Mouse (Mus musculus) embryo, embryonic 11.5 days (tissue): ENCODE measurements around the gene Ugcg.
"Not testable (repeated sequence)": the region's sequence is repeated elsewhere in the genome, so short reads cannot be mapped to it uniquely, and the experiment has no call there.

Experiments used
- DNase-seq: peaks from one replicate; pipeline ENCODE4 v3.0.0-alpha.2; 2012; ENCODE audit warnings: low read depth, low spot score

The Ugcg gene

DNA sequence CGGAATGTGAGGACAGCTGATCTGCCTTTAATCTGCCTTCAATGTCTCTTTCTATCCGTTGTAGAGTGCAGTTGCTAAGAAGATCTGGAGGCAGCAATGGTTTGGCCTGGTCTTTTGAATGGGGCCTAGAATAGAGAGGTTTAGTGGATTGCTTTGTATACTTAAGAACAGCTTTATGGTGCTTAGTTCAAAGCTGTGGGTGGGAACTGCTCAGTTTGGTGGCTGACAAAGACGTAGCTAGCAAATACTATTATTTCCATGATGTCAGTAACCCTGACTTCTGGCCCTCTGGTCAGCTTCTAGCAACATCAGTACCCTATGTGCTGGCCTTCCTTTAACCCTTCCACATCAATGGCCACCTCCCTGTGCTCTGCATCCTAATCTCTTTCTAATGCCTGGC is 68.8 kb downstream of the Ugcg start:
- no peak for DNase-seq

DNA sequence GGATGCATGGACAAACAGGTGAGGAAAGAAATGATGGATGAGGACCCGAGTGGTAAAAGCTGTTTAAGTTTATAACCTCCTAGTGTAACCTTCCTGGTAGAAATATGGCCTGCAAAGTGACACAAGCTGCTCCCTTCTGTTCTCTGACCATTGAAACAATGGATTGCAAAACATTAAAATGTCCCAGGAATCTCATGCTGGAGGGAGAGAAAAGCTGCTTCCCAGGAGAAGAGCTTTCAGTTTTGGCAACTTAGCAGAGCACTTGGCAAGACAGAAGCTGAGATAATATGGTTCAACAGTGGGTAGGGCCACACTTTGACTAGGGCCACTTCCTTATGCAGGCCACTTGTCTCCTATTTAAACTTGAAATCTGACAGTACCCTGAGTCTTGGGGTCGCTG is 69.7 kb downstream of the Ugcg start:
- no peak for DNase-seq

DNA sequence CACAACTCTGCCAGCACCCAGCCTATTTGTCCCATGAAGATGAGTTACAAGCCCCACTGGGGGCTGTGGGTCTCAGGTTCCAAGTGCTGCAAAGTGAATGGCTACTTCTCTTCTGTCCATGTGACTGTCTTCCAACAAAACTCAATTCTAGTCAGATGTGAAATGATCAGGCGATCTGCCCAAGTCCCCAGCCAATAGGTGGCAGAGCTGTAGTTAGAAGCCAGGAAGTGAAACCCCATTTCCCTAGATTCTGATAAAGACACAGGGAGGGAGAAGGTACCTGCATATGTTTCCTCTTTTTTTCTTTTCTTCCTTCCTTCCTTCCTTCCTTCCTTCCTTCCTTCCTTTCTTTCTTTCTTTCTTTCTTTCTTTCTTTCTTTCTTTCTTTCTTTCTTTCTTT is 70.7 kb downstream of the Ugcg start:
- no peak for DNase-seq

DNA sequence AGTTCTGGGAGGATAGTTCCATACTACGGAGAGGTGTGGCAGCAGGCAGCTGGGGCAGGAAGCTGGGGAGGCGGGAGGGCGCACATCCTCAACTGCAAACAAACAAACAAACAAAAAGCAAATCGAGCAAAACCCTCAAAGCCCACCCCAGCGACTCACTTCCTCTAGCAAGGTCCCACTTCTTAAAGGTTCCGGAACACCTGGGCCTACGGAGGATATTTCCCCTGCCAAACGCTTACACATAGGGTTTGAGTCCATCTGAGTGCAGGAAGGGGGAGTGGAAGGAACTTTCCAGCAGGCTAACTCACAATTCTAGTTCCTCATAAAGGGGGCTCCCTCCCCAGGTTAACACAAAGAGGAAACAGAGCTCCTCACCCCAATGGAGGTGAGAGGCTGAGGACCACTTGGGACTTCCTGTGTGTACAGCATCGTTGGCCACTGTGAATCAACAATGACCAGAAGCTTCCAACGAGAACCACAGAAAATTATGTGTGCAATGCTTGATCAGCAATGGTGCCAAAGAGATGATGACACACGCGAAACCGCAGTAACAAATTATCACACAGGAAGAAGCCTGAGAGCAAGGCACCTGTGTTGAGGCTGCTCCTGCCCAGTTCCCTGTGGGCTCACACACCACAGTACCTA is 71.9 kb downstream of the Ugcg start:
- no peak for DNase-seq

DNA sequence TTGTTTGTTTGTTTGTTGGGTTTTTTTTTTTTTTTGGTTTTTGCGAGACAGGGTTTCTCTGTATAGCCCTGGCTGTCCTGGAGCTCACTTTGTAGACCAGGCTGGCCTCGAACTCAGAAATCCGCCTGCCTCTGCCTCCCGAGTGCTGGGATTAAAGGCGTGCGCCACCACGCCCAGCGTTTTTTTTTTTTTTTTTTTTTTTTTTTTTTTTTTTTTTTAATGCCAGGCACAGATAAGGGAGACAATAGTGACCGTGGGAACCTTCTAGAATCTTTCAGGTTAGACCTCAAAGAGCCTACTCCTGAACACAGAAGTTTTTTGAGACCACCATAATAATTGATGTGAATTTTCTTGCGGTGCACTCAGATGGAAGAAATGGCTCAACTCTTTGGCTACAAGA is 72.5 kb downstream of the Ugcg start:
- not testable (repeated sequence) for DNase-seq

DNA sequence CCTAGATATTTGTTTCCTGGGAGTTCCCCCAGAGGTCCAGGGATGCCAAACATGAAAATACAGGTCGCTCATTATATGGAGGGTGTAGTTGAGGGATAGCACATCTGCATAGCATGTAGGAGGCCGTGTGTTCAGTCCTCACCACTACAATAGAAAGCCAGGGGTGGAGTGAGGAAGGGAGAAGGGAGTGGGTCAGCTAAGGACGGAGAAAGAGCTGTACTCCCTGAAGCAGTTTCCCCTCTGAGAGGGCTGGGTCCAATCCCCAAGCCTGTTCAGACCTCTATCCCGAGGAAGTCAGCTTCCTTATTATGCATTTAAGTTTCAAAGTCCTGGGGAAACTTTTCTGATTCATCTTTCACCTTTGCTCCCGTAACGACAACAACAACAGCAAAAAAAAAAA is 73.1 kb downstream of the Ugcg start:
- DNase-seq, result no peak

DNA sequence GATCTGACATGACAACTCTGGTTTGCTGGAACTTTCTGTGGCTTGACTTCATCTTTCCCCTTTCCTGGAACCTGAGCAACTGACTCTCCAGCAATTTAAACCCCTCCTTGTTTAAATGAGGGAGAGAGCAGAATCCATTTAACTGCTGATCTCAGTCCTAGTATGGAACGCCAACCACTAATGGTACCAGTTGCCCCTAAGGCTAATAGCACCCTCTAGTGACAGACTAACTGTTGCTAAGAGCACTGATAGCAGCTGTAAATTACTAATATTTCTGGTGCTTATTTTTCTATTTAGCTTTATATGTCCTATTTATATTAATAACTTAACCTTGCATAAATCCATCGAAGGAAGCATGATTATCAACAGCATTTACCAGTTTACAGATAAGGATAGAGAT is 74.4 kb downstream of the Ugcg start:
- no peak for DNase-seq

DNA sequence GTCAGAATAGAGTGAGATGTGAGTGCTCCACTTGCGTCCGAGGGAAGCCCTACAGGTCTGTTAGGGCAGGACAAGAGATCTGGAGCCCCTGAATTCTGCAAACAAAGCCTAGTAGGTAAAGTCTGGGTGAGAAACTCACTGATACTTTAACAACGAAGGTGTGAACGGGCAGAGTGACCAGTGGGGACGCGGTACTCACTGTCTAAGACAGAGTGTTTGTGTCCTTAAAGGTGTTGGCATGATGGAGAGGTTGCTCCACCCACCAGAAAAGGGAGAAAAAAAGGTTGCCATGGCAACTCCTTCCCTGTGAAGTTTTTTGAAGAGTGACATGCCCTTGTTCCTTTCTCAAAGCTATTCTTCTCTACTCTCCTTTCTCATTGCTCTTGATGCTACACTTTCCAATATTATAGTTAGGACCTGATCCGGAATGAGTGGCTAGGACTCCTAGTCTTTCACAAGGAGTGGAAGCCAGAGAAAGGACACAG is 75.6 kb downstream of the Ugcg start:
- DNase-seq, result no peak

- DNase-seq, result no peak
These were observed 76.1 kb downstream of the Ugcg start for GRCm38 (mm10) chr4:59265182-59265581.

DNA sequence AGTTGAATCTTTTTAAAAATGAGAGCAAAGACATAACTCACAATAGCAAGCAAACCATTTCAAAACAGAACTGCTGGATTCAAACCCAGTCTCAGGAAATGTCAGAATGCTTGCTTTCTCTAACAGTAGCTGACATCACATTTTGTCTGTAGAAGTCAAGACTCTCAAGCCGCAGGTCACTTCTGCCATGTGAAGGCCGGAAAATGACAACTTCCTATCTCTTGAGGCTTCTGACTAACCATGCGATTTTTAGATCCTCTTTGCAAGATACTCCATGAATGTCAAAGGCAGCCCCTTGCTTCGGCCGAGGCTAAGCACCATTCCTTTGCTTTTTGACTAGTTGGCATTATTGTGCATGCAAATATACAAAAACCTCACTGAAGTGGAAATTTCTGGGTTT is 76.6 kb downstream of the Ugcg start:
- DNase-seq, result no peak
